Mouse (Mus musculus): ENCODE results near the gene Adamtsl2.

- TF ChIP-seq POLR2A (IDR thresholded peaks at IDR 0.05; ENCODE audit: borderline replicate concordance, low read depth, low read length) (no peak), CTCF (IDR thresholded peaks at IDR 0.05; ENCODE audit: low read depth, low read length) (no peak)
These were observed 16.0 kb downstream of the Adamtsl2 start for GRCm38 (mm10) chr2:27095178-27095577.
